Mouse (Mus musculus): Measurements from ENCODE around the gene G530012D18Rik. TPM values are rescaled to one million over a fixed set of nuclear protein-coding genes. Genes with fewer than 3 reads are reported as not detected.
"Not testable (repeated sequence)": the region's sequence is repeated elsewhere in the genome, so short reads cannot be mapped to it uniquely, and the experiment has no call there.

Gene G530012D18Rik
- total and polyA plus RNA-seq, 3 experiments: 2.0 to 6.4 TPM; not detected in 1

GRCm38 (mm10) chr1:85618689-85619088 is 43.2 kb downstream of the G530012D18Rik start:
- DNase-seq (ENCODE audit: low read depth, low spot score): peak; percentile 57
- H3K79me2 ChIP-seq (ENCODE audit: control insufficient read depth, insufficient read depth, low read length, poor library complexity); H3K9me3 ChIP-seq (replicated peaks; ENCODE audit: insufficient read depth, low read length); H3K9ac ChIP-seq (ENCODE audit: control insufficient read depth, low read depth, low read length, poor library complexity, severe bottlenecking); H3K27me3 ChIP-seq (ENCODE audit: control insufficient read depth in 1 of 2, insufficient read depth in 2 of 2, low read length in 2 of 2); H3K4me3 ChIP-seq (ENCODE audit: control insufficient read depth in 1 of 2, insufficient read depth in 1 of 2, low read depth in 2 of 2, low read length in 2 of 2); H3K36me3 ChIP-seq (ENCODE audit: control insufficient read depth in 1 of 2, insufficient read depth in 2 of 2, low read length in 2 of 2): not testable (repeated sequence)
- peak overlapping the region; percentile 26 for H3K27ac ChIP-seq (ENCODE audit: control insufficient read depth, low read depth, low read length)
- peaks cover 5 to 11% of the 10 kb centered on the region in 2 experiments; a peak in 3 of 4 replicates for H3K4me1 ChIP-seq (ENCODE audit: control insufficient read depth in 1 of 2, insufficient read depth in 2 of 2, low read length in 2 of 2)

Other genes starting within 250 kb of the G530012D18Rik start
- 8.6 and 12.7 TPM in 2 replicates for gene Sp110, start 23.1 kb downstream of the G530012D18Rik start, total RNA-seq (2012; rRNA removed)
- 10 to 100 TPM in 1 of 2 experiments, not detected in 1; 13.7 TPM for gene Sp110, start 23.1 kb downstream of the G530012D18Rik start, polyA plus RNA-seq (2012; ENCODE audit: insufficient read depth in 1 of 2, insufficient read length in 2 of 2, low read depth in 1 of 2, low replicate concordance in 2 of 2, missing spikeins in 1 of 2)
- 7.3 and 8.2 TPM in 2 replicates for gene Sp140, start 24.7 kb downstream of the G530012D18Rik start, total RNA-seq (2012; rRNA removed)
- gene Sp140, start 24.7 kb downstream of the G530012D18Rik start, polyA plus RNA-seq (2012; ENCODE audit: insufficient read depth in 1 of 2, insufficient read length in 2 of 2, low read depth in 1 of 2, low replicate concordance in 2 of 2, missing spikeins in 1 of 2): 10 to 100 TPM in 1 of 2 experiments, not detected in 1; 16.5 TPM
- 2.8 and 3.7 TPM in 2 replicates for gene Sp100, start 74.3 kb downstream of the G530012D18Rik start, total RNA-seq (2012; rRNA removed)
- gene Sp100, start 74.3 kb downstream of the G530012D18Rik start, polyA plus RNA-seq (2012; ENCODE audit: insufficient read depth in 1 of 2, insufficient read length in 2 of 2, low read depth in 1 of 2, low replicate concordance in 2 of 2, missing spikeins in 1 of 2): 1 to 10 TPM in 1 of 2 experiments, not detected in 1; 6.5 TPM
- gene A630001G21Rik, start 203.0 kb downstream of the G530012D18Rik start, total RNA-seq (2012; rRNA removed): 13.0 and 15.4 TPM in 2 replicates
- gene A630001G21Rik, start 203.0 kb downstream of the G530012D18Rik start, polyA plus RNA-seq (2012; ENCODE audit: insufficient read depth in 1 of 2, insufficient read length in 2 of 2, low read depth in 1 of 2, low replicate concordance in 2 of 2, missing spikeins in 1 of 2): 10 to 100 TPM in 1 of 2 experiments, not detected in 1; 24.0 TPM
- gene Cab39, start 217.8 kb downstream of the G530012D18Rik start, total RNA-seq (2012; rRNA removed): 68.7 and 72.5 TPM in 2 replicates
- 100 to 1,000 TPM in 1 of 2 experiments, 10 to 100 TPM in 1; 66.5 to 144 TPM for gene Cab39, start 217.8 kb downstream of the G530012D18Rik start, polyA plus RNA-seq (2012; ENCODE audit: insufficient read depth in 1 of 2, insufficient read length in 2 of 2, low read depth in 1 of 2, low replicate concordance in 2 of 2, missing spikeins in 1 of 2)